Comparison of ENCODE assay signal across 21 mouse cellular contexts in genomic region chr4:147601881-147602280, GRCm38 (mm10). TPM values are rescaled to one million over a fixed set of nuclear protein-coding genes. Genes with fewer than 3 reads are reported as not detected.
"Had no signal": no experiment of that assay in that cellular context is flagged by ENCODE, and none has a peak within 500 bp of the region (broad histone marks: within the 10 kb centered on the region; RNA-seq: fewer than 3 reads in every experiment).

No protein-coding gene starts in this region.

- H3K36me3 ChIP-seq: neural tube, embryonic 12.5 days; neural tube, embryonic 13.5 days; neural tube, embryonic 15.5 days; stomach, embryonic 15.5 days had no signal

- H3K9ac ChIP-seq: neural tube, embryonic 12.5 days; neural tube, embryonic 13.5 days; neural tube, embryonic 15.5 days; stomach, embryonic 15.5 days had no signal

- H3K27me3 ChIP-seq: neural tube, embryonic 12.5 days; neural tube, embryonic 13.5 days; neural tube, embryonic 15.5 days; stomach, embryonic 15.5 days had no signal

- H3K4me1 ChIP-seq: neural tube, embryonic 12.5 days; neural tube, embryonic 13.5 days; neural tube, embryonic 15.5 days; stomach, embryonic 15.5 days had no signal

- H3K9me3 ChIP-seq: stomach, embryonic 15.5 days had no signal

- DNase-seq: retina, postnatal 1 day; right cerebral cortex, adult 18-20 months; right cerebral cortex, postnatal 14 days; right cerebral cortex, postnatal 25 days; right cerebral cortex, postnatal 4 days; spleen, adult 18-20 months; thymus, adult 18-20 months; thymus, adult 2 months; thymus, postnatal 14 days; thymus, postnatal 25 days; thymus, postnatal 36 days; thymus, postnatal 4 days had no signal

- H3K27ac ChIP-seq: neural tube, embryonic 12.5 days; neural tube, embryonic 13.5 days; neural tube, embryonic 15.5 days; stomach, embryonic 15.5 days; stomach, postnatal 0 days had no signal

- H3K4me3 ChIP-seq: neural tube, embryonic 12.5 days; neural tube, embryonic 13.5 days; neural tube, embryonic 15.5 days; stomach, embryonic 15.5 days had no signal

- H3K4me2 ChIP-seq: neural tube, embryonic 12.5 days; neural tube, embryonic 13.5 days; neural tube, embryonic 15.5 days; stomach, embryonic 15.5 days had no signal

RNA-seq across cellular contexts. Expression of gene Zfp979, which starts 40.4 kb away (rescaled TPM):
- total RNA-seq: neutrophil, adult 5-6 weeks had no signal
- polyA plus RNA-seq: small intestine, adult 2 months had no signal

RNA-seq across cellular contexts. Expression of gene Zfp985, which starts 48.8 kb away (rescaled TPM):
- total RNA-seq: neutrophil, adult 5-6 weeks had no signal
- polyA plus RNA-seq: neural tube, embryonic 12.5 days; small intestine, adult 2 months; spleen, adult 2 months; testis, adult 2 months; thymus, adult 2 months had no signal
